Mouse (Mus musculus) cerebellum, postnatal 14 days (tissue): ENCODE results near the gene AW822073.

Experiments
- DNase-seq, 2 experiments: peaks; one replicate each; pipeline ENCODE4 v3.0.0; 2021; ENCODE audit warnings: mixed read lengths in 2 of 2

The AW822073 gene

GRCm38 (mm10) chr10:58220726-58221125 lies 4.0 kb downstream of the AW822073 start:
- DNase-seq = peak in 1 of 2 experiments; percentile 20

- DNase-seq = no peak
Observed at GRCm38 (mm10) chr10:58217366-58217765, 7.4 kb downstream of the AW822073 start.

- no peak for DNase-seq
Observed at GRCm38 (mm10) chr10:58215353-58215752, 9.4 kb downstream of the AW822073 start.

GRCm38 (mm10) chr10:58214934-58215333 lies 9.8 kb downstream of the AW822073 start:
- no peak for DNase-seq

- no peak for DNase-seq
Observed at GRCm38 (mm10) chr10:58214497-58214896, 10.2 kb downstream of the AW822073 start.

GRCm38 (mm10) chr10:58212230-58212629 lies 12.5 kb downstream of the AW822073 start:
- DNase-seq = no peak

GRCm38 (mm10) chr10:58211213-58211612 lies 13.5 kb downstream of the AW822073 start:
- no peak for DNase-seq

- no peak for DNase-seq
Observed at GRCm38 (mm10) chr10:58210514-58210913, 14.2 kb downstream of the AW822073 start.

GRCm38 (mm10) chr10:58209710-58210467 lies 14.8 kb downstream of the AW822073 start:
- no peak for DNase-seq

GRCm38 (mm10) chr10:58206639-58207404 lies 17.9 kb downstream of the AW822073 start:
- DNase-seq = no peak

- DNase-seq = no peak
Observed at GRCm38 (mm10) chr10:58205986-58206385, 18.7 kb downstream of the AW822073 start.
